Mouse (Mus musculus) left cerebral cortex, postnatal 4 days (tissue): ENCODE results near the gene Lrrc19. TPM values are rescaled to one million over a fixed set of nuclear protein-coding genes. Genes with fewer than 3 reads are reported as not detected.
"Not testable (repeated sequence)": the region's sequence is repeated elsewhere in the genome, so short reads cannot be mapped to it uniquely, and the experiment has no call there.

Source experiments
- DNase-seq: peaks from one replicate; pipeline ENCODE4 v3.0.0-alpha.2; 2022
- intact Hi-C: fragments of 180-260 bp; cut with DNase I; formaldehyde crosslinking; loops from one replicate; pipeline ENCODE4 v1.15.1; 2025
- total RNA-seq, 2 experiments: library from RNA; stranded (reverse); gene quantifications; 2 replicates each; pipeline ENCODE4 v1.2.3; 2021

Lrrc19 gene
- total RNA-seq: not detected

- DNase-seq: no peak
- intact Hi-C loops: no loop called here
Observed at GRCm38 (mm10) chr4:94649920-94650319, at the start of gene Lrrc19. Lrrc19 (minus strand) TSS chr4:94650144.

GRCm38 (mm10) chr4:94696368-94696767 lies 46.4 kb upstream of the Lrrc19 start:
- intact Hi-C loops: no loop called here
- DNase-seq: no peak

- intact Hi-C loops: no loop called here
- DNase-seq: no peak
Observed at GRCm38 (mm10) chr4:94692175-94692574, 42.2 kb upstream of the Lrrc19 start.

- DNase-seq: no peak
- intact Hi-C loops: no loop called here
Observed at GRCm38 (mm10) chr4:94691078-94691477, 41.1 kb upstream of the Lrrc19 start.

GRCm38 (mm10) chr4:94689804-94690203 lies 39.9 kb upstream of the Lrrc19 start:
- intact Hi-C loops, DNase-seq: not testable (repeated sequence)

GRCm38 (mm10) chr4:94683305-94683704 lies 33.4 kb upstream of the Lrrc19 start:
- intact Hi-C loops: no loop called here
- DNase-seq: no peak

- no peak for DNase-seq
- intact Hi-C loops: no loop called here
Observed at GRCm38 (mm10) chr4:94682029-94682428, 32.1 kb upstream of the Lrrc19 start.

- intact Hi-C loops: no loop called here
Observed at GRCm38 (mm10) chr4:94681181-94681580, 31.2 kb upstream of the Lrrc19 start.

GRCm38 (mm10) chr4:94680662-94681061 lies 30.7 kb upstream of the Lrrc19 start:
- intact Hi-C loops: no loop called here

More at GRCm38 (mm10) chr4:94681181-94681580, 31.2 kb upstream of the Lrrc19 start:
- DNase-seq: no peak

GRCm38 (mm10) chr4:94669718-94670117 lies 19.8 kb upstream of the Lrrc19 start:
- no peak for DNase-seq
- intact Hi-C loops: no loop called here

More at GRCm38 (mm10) chr4:94680662-94681061, 30.7 kb upstream of the Lrrc19 start:
- DNase-seq: no peak

- intact Hi-C loops, DNase-seq: not testable (repeated sequence)
Observed at GRCm38 (mm10) chr4:94650426-94651175, 657 bp upstream of the Lrrc19 start.

- DNase-seq: no peak
- intact Hi-C loops: no loop called here
Observed at GRCm38 (mm10) chr4:94643141-94643540, 6.8 kb downstream of the Lrrc19 start.

- intact Hi-C loops: no loop called here
Observed at GRCm38 (mm10) chr4:94620077-94620476, 29.9 kb downstream of the Lrrc19 start.

GRCm38 (mm10) chr4:94614627-94615006 lies 35.3 kb downstream of the Lrrc19 start:
- intact Hi-C loops: no loop called here
- DNase-seq: no peak

More at GRCm38 (mm10) chr4:94620077-94620476, 29.9 kb downstream of the Lrrc19 start:
- DNase-seq: no peak

GRCm38 (mm10) chr4:94613972-94614626 lies 35.8 kb downstream of the Lrrc19 start, which contains the start of gene Ift74:
Ift74 (plus strand) TSS chr4:94614491.
- intact Hi-C loops: no loop called here
- peak; percentile 96 for DNase-seq

- DNase-seq: no peak
- intact Hi-C loops: no loop called here
Observed at GRCm38 (mm10) chr4:94610339-94610738, 39.6 kb downstream of the Lrrc19 start.

GRCm38 (mm10) chr4:94605591-94605990 lies 44.4 kb downstream of the Lrrc19 start:
- DNase-seq: no peak
- intact Hi-C loops: no loop called here

- intact Hi-C loops: no loop called here
- DNase-seq: no peak
Observed at GRCm38 (mm10) chr4:94604452-94605019, 45.4 kb downstream of the Lrrc19 start.

GRCm38 (mm10) chr4:94603031-94603629 lies 46.8 kb downstream of the Lrrc19 start, which contains the start of gene Plaa:
Plaa (minus strand) TSS chr4:94603244.
- intact Hi-C loops: no loop called here
- DNase-seq: peak; percentile 91

GRCm38 (mm10) chr4:94602496-94603030 lies 47.4 kb downstream of the Lrrc19 start:
- no peak for DNase-seq
- intact Hi-C loops: no loop called here

GRCm38 (mm10) chr4:94601395-94601794 lies 48.5 kb downstream of the Lrrc19 start:
- intact Hi-C loops: no loop called here
- DNase-seq: no peak
